Mouse (Mus musculus): Measurements from ENCODE around the gene Rai14. TPM values are rescaled to one million over a fixed set of nuclear protein-coding genes. Genes with fewer than 3 reads are reported as not detected.

Rai14 gene
- total and polyA plus RNA-seq, 3 experiments: not detected

DNA sequence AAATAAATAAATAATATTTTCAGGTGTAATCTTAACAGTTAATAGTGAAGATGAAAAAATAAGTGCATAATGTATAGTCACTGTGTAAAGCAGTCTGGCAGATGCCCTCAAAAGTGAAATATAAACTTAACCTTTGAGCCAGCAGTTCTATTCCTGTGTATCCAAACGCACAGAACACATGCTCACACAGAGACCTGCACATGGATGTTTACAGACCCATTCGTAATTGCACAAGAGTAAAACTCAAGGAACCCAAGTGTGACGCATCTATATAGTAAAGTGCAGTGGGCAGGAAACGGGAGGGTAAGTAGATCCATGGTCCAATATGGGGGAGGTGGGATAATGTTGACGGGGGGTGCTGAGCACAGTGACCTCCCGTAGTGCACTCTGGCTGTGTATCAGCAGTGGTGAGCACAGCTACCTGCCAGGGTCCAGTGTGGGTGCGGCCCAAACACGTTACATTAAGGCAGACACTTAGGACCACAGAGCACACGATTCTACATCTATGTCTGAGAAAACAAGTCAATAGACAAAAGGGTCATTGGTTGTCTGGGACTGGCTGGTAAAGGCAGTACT, 13.4 kb downstream of the Rai14 start:
- Histone ChIP-seq H3K36me3 (ENCODE audit: control insufficient read depth in 1 of 2, insufficient read depth in 2 of 2, low read length in 2 of 2) (no peaks in the 10 kb centered on the region), H3K27ac (ENCODE audit: control insufficient read depth, low read depth, low read length) (no peak overlapping the region), H3K9me3 (replicated peaks; ENCODE audit: insufficient read depth, low read length) (no peaks in the 10 kb centered on the region), H3K4me1 (ENCODE audit: control insufficient read depth in 1 of 2, insufficient read depth in 2 of 2, low read length in 2 of 2) (no peaks in the 10 kb centered on the region), H3K4me3 (ENCODE audit: control insufficient read depth in 1 of 2, insufficient read depth in 1 of 2, low read depth in 2 of 2, low read length in 2 of 2) (no peak overlapping the region), H3K9ac (ENCODE audit: control insufficient read depth, low read depth, low read length, poor library complexity, severe bottlenecking) (no peak overlapping the region), H3K27me3 (ENCODE audit: control insufficient read depth in 1 of 2, insufficient read depth in 2 of 2, low read length in 2 of 2) (no peaks in the 10 kb centered on the region; a peak in 1 of 4 replicates), H3K79me2 (ENCODE audit: control insufficient read depth, insufficient read depth, low read length, poor library complexity) (no peaks in the 10 kb centered on the region)
- DNase-seq (ENCODE audit: low read depth, low spot score): no peak
- TF ChIP-seq RCOR1 (IDR thresholded peaks at IDR 0.05; ENCODE audit: low read depth, low read length): no peak
- TF ChIP-seq MAX (IDR thresholded peaks at IDR 0.05; ENCODE audit: low read length): no peak
- TF ChIP-seq ELF1 (IDR thresholded peaks at IDR 0.05; ENCODE audit: low read depth, low read length): no peak
- TF ChIP-seq ZKSCAN1 (IDR thresholded peaks at IDR 0.05; ENCODE audit: low read depth, low read length): no peak
- no peak for TF ChIP-seq MAZ (IDR thresholded peaks at IDR 0.05; ENCODE audit: low read depth, low read length)

DNA sequence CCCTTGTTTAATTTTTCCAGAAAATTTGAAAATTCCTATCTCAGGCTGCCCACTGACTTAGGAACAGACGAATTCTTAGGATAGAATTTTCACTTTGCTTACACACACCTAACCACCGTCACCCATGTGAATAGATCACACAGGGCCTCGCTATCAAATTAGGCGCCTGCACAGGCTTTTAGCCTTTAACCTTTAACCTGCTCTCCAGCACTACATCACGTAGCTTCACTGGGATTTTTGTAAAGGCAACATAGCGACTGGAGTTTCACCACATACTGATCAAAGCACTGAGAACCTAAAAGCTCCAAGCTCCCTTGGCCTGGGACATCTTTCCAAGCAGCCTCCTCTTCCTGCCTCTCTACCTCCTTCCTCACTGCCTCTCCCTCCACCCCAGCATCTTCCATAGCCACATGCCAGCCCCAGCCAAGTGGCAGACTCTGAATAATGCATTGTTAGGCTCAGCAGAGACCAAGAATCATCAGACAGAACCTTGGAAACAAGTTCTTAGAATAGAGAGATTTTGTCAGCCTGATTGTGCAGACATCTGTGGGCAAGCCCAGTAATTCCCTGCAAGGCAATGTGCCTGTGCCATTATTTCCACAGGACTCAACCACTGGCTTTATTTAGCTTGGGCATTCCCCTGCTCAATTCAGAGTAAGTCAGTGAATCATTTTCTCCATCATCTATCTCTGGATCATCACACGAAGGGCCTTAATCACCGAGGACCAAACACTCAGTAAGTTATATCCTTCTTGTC, 17.8 kb downstream of the Rai14 start:
- H3K79me2 ChIP-seq (ENCODE audit: control insufficient read depth, insufficient read depth, low read length, poor library complexity): no peaks in the 10 kb centered on the region
- no peaks in the 10 kb centered on the region for H3K27me3 ChIP-seq (ENCODE audit: control insufficient read depth in 1 of 2, insufficient read depth in 2 of 2, low read length in 2 of 2)
- no peaks in the 10 kb centered on the region for H3K9me3 ChIP-seq (replicated peaks; ENCODE audit: insufficient read depth, low read length)
- H3K4me1 ChIP-seq (ENCODE audit: control insufficient read depth in 1 of 2, insufficient read depth in 2 of 2, low read length in 2 of 2): no peaks in the 10 kb centered on the region
- TF ChIP-seq JUND (IDR thresholded peaks at IDR 0.05; ENCODE audit: low read depth, low read length) (no peak), NELFE (IDR thresholded peaks at IDR 0.05; ENCODE audit: low read depth, low read length) (no peak), TAL1 (IDR thresholded peaks at IDR 0.05; ENCODE audit: low read length) (no peak), SMC3 (IDR thresholded peaks at IDR 0.05; ENCODE audit: low read depth, low read length) (no peak), EP300 (IDR thresholded peaks at IDR 0.05; ENCODE audit: low read depth in 1 of 2, low read length in 2 of 2) (no peak), USF2 (IDR thresholded peaks at IDR 0.05; ENCODE audit: borderline replicate concordance in 1 of 2, insufficient read depth in 1 of 2, low read depth in 1 of 2, low read length in 2 of 2) (no peak), TBP (IDR thresholded peaks at IDR 0.05; ENCODE audit: low read depth, low read length) (no peak), POLR2A (IDR thresholded peaks at IDR 0.05; ENCODE audit: control insufficient read depth in 1 of 2, insufficient read depth in 1 of 2, low read depth in 1 of 2, low read length in 2 of 2, poor library complexity in 1 of 2) (no peak), ZC3H11A (IDR thresholded peaks at IDR 0.05; ENCODE audit: low read depth, low read length) (no peak), MYC (IDR thresholded peaks at IDR 0.05; ENCODE audit: low read depth, low read length) (no peak)
- H3K27ac ChIP-seq (ENCODE audit: control insufficient read depth, low read depth, low read length): no peak overlapping the region
- DNase-seq (ENCODE audit: low read depth, low spot score): no peak
- H3K9ac ChIP-seq (ENCODE audit: control insufficient read depth, low read depth, low read length, poor library complexity, severe bottlenecking): no peak overlapping the region
- no peaks in the 10 kb centered on the region for H3K36me3 ChIP-seq (ENCODE audit: control insufficient read depth in 1 of 2, insufficient read depth in 2 of 2, low read length in 2 of 2)
- H3K4me3 ChIP-seq (ENCODE audit: control insufficient read depth in 1 of 2, insufficient read depth in 1 of 2, low read depth in 2 of 2, low read length in 2 of 2): no peak overlapping the region

Data from MEL (cell line).